ENCODE assay signal across 13 mouse cellular contexts in the genomic region with DNA sequence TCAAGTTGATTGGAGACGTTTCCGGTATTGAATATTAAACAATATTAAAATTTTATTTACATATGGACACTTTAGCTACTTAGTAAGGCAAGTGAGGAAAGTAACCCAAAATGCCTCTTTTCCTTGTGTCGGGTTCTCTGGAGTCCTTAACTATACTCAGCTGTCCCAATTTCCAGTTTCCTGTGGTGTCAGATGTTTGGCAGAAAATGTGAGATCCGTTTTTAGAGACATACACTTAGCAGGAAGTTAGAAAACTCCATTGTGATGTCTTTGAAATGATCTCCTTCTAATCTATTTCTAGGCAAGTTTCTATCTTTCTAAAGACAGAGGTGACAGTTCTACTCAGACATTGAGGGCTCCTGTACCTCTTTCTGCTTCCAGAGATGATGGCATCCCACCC.
DNase-seq lines count a peak whose midpoint lies in the region.
"Had no signal": no experiment of that assay in that cellular context is flagged by ENCODE, and none has a peak within 500 bp of the region (broad histone marks: within the 10 kb centered on the region; RNA-seq: fewer than 3 reads in every experiment).

No protein-coding gene starts in this region.

- intact Hi-C loops in left cerebral cortex, postnatal 10 days (cut with DNase I): no loop called here
- intact Hi-C loops in gastrocnemius, postnatal 36 days (cut with DNase I): no loop called here

- DNase-seq in left cerebral cortex, adult 11 months (ENCODE audit: low spot score): peak; percentile 11
- DNase-seq in left cerebral cortex, postnatal 10 days (ENCODE audit: extremely low spot score in 1 of 2, low spot score in 2 of 2): no peak
- DNase-seq in brain, adult 2 months (ENCODE audit: low read depth, low spot score): peak; percentile 71
- peak; percentile 69 for DNase-seq in telencephalon, adult 2 months (ENCODE audit: low read depth, low spot score)
- DNase-seq in gastrocnemius, postnatal 36 days: no peak
- DNase-seq: adrenal gland, adult 2 months; adrenal gland, postnatal 10 days; adrenal gland, postnatal 25 days; cerebellum, adult 11-12 months; cerebellum, adult 2 months; cerebellum, adult 9-10 months; cerebellum, postnatal 10 days; cerebellum, postnatal 25 days had no signal

Comparison
In these comparisons a context has a peak if more than half of its experiments do, and no peak if none do; other contexts are left out.
1. DNase-seq: peak in left cerebral cortex, adult 11 months (single experiment), brain, adult 2 months (single experiment) and telencephalon, adult 2 months (single experiment); none in left cerebral cortex, postnatal 10 days (0 of 2) and gastrocnemius, postnatal 36 days (0 of 2).